Mouse (Mus musculus): ENCODE results near the gene Pigm. TPM values are rescaled to one million over a fixed set of nuclear protein-coding genes. Genes with fewer than 3 reads are reported as not detected.

Pigm gene
- total and polyA plus RNA-seq, 2 experiments from 2014 or later = 2.2 to 11.5 TPM

DNA sequence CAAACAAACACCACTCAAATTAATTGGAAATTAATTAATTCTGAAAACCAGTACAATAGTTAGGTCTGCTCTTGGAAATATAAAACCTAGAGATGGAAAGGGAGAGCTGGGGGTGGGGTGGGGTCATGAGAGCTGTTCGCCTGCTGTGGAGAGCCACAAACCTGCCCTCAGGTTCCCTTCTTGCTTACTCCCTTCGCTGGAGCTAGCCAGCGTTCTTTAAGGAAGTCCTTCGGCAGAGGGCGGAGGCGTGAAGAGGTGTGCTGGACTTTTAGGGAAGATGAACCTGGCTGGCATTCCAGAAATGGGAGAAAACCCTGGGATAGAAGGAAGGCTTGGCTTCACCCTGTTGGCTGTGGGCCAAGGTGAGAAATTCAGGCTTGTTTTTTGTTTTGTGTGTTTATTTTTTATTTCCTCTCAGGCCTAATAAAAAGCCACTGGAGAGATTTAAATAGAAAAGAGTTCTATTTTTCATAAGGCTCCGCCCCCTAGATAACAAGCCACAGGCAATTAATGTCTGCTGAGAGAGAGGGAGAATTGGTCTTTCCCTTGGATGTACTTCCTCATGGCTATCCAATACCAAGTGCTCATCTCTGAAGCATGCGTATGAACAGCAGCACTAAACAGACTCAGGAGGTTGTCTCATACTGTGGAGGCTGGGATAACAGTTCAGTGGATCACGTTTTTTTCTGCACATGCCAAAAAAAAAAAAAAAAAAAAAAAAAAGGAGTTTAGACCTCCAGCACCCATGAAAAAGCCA is 20.8 kb downstream of the Pigm start:
- Histone ChIP-seq H3K9ac (replicated peaks; ENCODE audit: low read length, poor library complexity, severe bottlenecking) (no peak overlapping the region), H3K4me3 (ENCODE audit: low read depth, low read length) (no peak overlapping the region), H3K27ac (ENCODE audit: low read depth, low read length) (no peak overlapping the region), H3K4me1 (ENCODE audit: insufficient read depth, low read length) (0 out of 2 replicates have a peak, but pooled peaks cover 1% of the 10 kb centered on the region), H3K27me3 (ENCODE audit: insufficient read depth, low read length) (no peaks in the 10 kb centered on the region), H3K9me3 (ENCODE audit: low read length) (no peaks in the 10 kb centered on the region), H3K36me3 (ENCODE audit: insufficient read depth, low read length) (no peaks in the 10 kb centered on the region), H3K4me2 (ENCODE audit: low read depth, low read length, poor library complexity, severe bottlenecking) (no peak overlapping the region)
- DNase-seq (ENCODE audit: low spot score) (no peak), ATAC-seq (ENCODE audit: low FRiP score) (no peak)
- no peak for TF ChIP-seq CTCF (IDR thresholded peaks at IDR 0.05)
- WGBS = 67% methylated on average over 9 of the region's 9 CpGs

DNA sequence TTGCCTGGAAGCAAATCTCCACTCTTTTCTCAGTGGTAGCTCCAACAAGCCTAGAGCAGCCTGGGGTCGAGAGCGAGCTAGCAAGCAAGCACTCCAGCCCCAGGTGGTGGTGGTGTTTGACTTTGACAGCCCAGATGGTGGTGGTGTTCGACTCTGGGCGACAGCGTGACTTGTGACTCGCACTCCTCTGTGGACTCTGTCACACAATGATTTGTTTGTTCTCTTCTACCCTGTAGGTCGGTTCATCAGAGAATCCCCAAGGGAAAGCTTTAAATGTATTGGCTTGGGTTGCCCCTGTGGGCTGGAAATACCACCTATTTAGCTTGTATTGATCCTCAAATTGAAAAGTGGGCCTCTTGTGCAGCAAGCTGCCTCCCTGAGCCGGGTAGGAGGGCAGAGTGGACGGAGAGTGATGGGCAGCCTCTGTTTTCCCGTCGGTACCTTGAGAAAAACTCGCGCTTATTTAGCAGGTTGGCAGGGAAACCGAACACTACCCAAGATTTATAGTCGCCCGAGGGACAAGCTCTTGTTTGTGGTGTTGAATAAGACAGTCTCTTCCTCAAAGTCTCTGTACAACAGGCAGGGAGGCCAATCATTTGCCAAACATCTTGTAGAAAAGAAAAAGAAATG is 29.8 kb downstream of the Pigm start:
- H3K4me2 ChIP-seq (ENCODE audit: low read depth, low read length, poor library complexity, severe bottlenecking) = no peak overlapping the region
- WGBS = 47% methylated on average over 16 of the region's 16 CpGs

DNA sequence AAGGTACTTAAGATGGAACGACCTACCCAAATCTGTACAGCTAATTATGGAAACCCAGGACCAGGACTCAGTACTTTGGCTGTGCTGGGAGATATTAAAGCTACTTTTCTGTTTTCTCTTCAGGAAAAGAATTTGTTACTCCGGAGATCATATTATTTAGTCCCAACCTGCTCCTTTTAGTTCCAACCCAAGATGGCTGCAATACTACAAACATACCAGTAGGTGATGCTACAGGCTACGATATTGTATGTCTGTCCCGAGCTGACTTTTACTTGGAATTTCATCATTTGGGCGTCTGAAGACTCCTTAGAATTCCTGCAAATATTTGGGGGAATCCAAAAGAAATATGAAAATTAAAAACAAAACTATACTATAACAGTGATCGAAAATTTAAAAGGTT is 32.6 kb downstream of the Pigm start:
- no peaks in the 10 kb centered on the region for H3K27me3 ChIP-seq (ENCODE audit: insufficient read depth, low read length)
- H3K9me3 ChIP-seq (ENCODE audit: low read length) = no peaks in the 10 kb centered on the region
- no peak overlapping the region for H3K27ac ChIP-seq (ENCODE audit: low read depth, low read length)
- 8% methylated on average over 6 of the region's 6 CpGs for WGBS
- H3K4me1 ChIP-seq (ENCODE audit: insufficient read depth, low read length) = no peaks in the 10 kb centered on the region
- peak; percentile 57; the same call in 1 of the 2 replicates for ATAC-seq (ENCODE audit: low FRiP score)
- H3K4me3 ChIP-seq (ENCODE audit: low read depth, low read length) = no peak overlapping the region
- peak; percentile 74 for DNase-seq (ENCODE audit: low spot score)
- TF ChIP-seq CTCF (IDR thresholded peaks at IDR 0.05) = peak; percentile 94
- no peak overlapping the region for H3K4me2 ChIP-seq (ENCODE audit: low read depth, low read length, poor library complexity, severe bottlenecking)
- H3K9ac ChIP-seq (replicated peaks; ENCODE audit: low read length, poor library complexity, severe bottlenecking) = no peak overlapping the region
- no peaks in the 10 kb centered on the region for H3K36me3 ChIP-seq (ENCODE audit: insufficient read depth, low read length)

More for the DNA sequence above, 29.8 kb downstream of the Pigm start:
- Histone ChIP-seq H3K4me1 (ENCODE audit: insufficient read depth, low read length) (no peaks in the 10 kb centered on the region), H3K27me3 (ENCODE audit: insufficient read depth, low read length) (no peaks in the 10 kb centered on the region), H3K9ac (replicated peaks; ENCODE audit: low read length, poor library complexity, severe bottlenecking) (no peak overlapping the region), H3K4me3 (ENCODE audit: low read depth, low read length) (no peak overlapping the region), H3K9me3 (ENCODE audit: low read length) (no peaks in the 10 kb centered on the region), H3K27ac (ENCODE audit: low read depth, low read length) (no peak overlapping the region), H3K36me3 (ENCODE audit: insufficient read depth, low read length) (no peaks in the 10 kb centered on the region)
- TF ChIP-seq CTCF (IDR thresholded peaks at IDR 0.05) = no peak
- ATAC-seq (ENCODE audit: low FRiP score) (no peak), DNase-seq (ENCODE audit: low spot score) (peak; percentile 16)

DNA sequence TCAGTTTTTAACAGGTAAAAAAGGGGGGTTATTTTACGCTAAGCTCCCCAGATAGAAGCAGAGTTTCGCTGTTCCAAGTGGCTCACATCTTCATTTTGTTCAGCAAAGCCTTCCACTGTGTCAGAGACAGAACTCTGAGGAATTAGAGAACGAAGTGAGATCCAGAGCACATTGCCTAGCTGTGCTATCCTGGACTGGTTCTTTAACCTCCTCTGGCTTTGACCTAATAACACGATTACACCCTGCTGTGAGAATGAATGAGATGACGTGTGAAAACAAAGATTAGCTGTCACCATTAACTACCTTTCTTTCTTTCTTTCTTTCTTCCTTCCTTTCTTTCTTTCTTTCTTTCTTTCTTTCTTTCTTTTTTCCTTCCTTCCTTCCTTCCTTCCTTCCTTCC is 33.1 kb downstream of the Pigm start:
- Histone ChIP-seq H3K27me3 (ENCODE audit: insufficient read depth, low read length) (no peaks in the 10 kb centered on the region), H3K4me3 (ENCODE audit: low read depth, low read length) (no peak overlapping the region), H3K4me2 (ENCODE audit: low read depth, low read length, poor library complexity, severe bottlenecking) (no peak overlapping the region), H3K27ac (ENCODE audit: low read depth, low read length) (no peak overlapping the region), H3K4me1 (ENCODE audit: insufficient read depth, low read length) (no peaks in the 10 kb centered on the region), H3K36me3 (ENCODE audit: insufficient read depth, low read length) (no peaks in the 10 kb centered on the region), H3K9ac (replicated peaks; ENCODE audit: low read length, poor library complexity, severe bottlenecking) (no peak overlapping the region), H3K9me3 (ENCODE audit: low read length) (no peaks in the 10 kb centered on the region)
- ATAC-seq (ENCODE audit: low FRiP score) (no peak), DNase-seq (ENCODE audit: low spot score) (no peak)
- 10% methylated on average over 5 of the region's 5 CpGs for WGBS
- no peak for TF ChIP-seq CTCF (IDR thresholded peaks at IDR 0.05)

GRCm38 (mm10) chr1:172410806-172411205 is 34.5 kb downstream of the Pigm start:
- H3K4me2 ChIP-seq (ENCODE audit: low read depth, low read length, poor library complexity, severe bottlenecking) = no peak overlapping the region
- TF ChIP-seq CTCF (IDR thresholded peaks at IDR 0.05) = peak; percentile 77
- no peaks in the 10 kb centered on the region for H3K9me3 ChIP-seq (ENCODE audit: low read length)
- no peaks in the 10 kb centered on the region for H3K36me3 ChIP-seq (ENCODE audit: insufficient read depth, low read length)
- H3K27ac ChIP-seq (ENCODE audit: low read depth, low read length) = no peak overlapping the region
- ATAC-seq (ENCODE audit: low FRiP score) (no peak), DNase-seq (ENCODE audit: low spot score) (peak; percentile 46)
- H3K27me3 ChIP-seq (ENCODE audit: insufficient read depth, low read length) = no peaks in the 10 kb centered on the region
- WGBS = 8% methylated on average over 4 of the region's 4 CpGs
- no peaks in the 10 kb centered on the region for H3K4me1 ChIP-seq (ENCODE audit: insufficient read depth, low read length)
- no peak overlapping the region for H3K4me3 ChIP-seq (ENCODE audit: low read depth, low read length)
- H3K9ac ChIP-seq (replicated peaks; ENCODE audit: low read length, poor library complexity, severe bottlenecking) = no peak overlapping the region

DNA sequence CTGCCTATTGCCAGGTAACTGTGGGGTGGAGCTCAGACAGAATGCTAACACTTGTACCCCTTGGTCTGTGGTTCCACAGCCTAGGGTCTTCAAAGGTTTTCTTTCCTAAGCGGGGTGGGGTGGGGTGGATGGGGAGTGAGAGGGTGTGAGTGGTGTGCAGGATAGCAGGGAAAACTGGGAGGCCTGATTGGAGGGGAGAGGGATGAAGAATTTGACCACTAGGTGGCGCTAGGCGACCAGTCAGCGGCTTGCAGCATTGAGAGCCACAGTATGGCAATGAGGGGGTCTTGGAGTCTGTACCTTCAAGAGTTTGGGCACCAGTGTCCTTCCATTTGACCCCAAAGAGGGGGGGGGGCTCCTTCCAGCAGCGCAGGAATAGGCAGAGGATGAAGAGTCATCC is 35.9 kb downstream of the Pigm start:
- Histone ChIP-seq H3K9ac (replicated peaks; ENCODE audit: low read length, poor library complexity, severe bottlenecking) (no peak overlapping the region), H3K27me3 (ENCODE audit: insufficient read depth, low read length) (no peaks in the 10 kb centered on the region), H3K4me2 (ENCODE audit: low read depth, low read length, poor library complexity, severe bottlenecking) (no peak overlapping the region), H3K4me1 (ENCODE audit: insufficient read depth, low read length) (no peaks in the 10 kb centered on the region), H3K36me3 (ENCODE audit: insufficient read depth, low read length) (no peaks in the 10 kb centered on the region), H3K9me3 (ENCODE audit: low read length) (no peaks in the 10 kb centered on the region), H3K27ac (ENCODE audit: low read depth, low read length) (no peak overlapping the region), H3K4me3 (ENCODE audit: low read depth, low read length) (no peak overlapping the region)
- peak; percentile 94 for TF ChIP-seq CTCF (IDR thresholded peaks at IDR 0.05)
- DNase-seq (ENCODE audit: low spot score) = peak; percentile 82
- WGBS = 0% methylated on average over 5 of the region's 5 CpGs
- peak; percentile 86 for ATAC-seq (ENCODE audit: low FRiP score)
